Mouse (Mus musculus) ovary, postnatal 10 days (tissue): ENCODE data around the gene Ap3m1.

ENCODE experiments used
- DNase-seq: peaks from one replicate; pipeline ENCODE4 v3.0.0; 2022; ENCODE audit warnings: low spot score

The Ap3m1 gene

DNA sequence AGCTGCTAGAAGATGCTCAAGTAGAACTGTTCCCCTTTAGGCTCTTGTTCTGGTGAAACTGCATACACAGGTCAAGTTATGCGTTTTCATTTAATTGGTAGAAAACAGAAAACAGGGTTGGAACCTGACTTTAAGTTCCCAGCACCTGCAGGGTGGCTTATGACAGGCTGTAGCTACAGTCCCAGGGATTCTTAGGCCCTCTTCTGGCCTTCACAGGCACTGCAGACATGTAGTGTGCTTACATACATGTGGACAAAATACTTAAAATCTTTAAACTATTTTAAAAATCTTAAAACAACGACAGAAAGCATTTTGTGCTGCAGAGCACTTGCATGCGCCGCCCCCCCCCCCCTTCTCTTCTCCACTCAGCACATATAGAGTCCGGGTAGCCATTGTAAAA is 17.3 kb upstream of the Ap3m1 start:
- no peak for DNase-seq

DNA sequence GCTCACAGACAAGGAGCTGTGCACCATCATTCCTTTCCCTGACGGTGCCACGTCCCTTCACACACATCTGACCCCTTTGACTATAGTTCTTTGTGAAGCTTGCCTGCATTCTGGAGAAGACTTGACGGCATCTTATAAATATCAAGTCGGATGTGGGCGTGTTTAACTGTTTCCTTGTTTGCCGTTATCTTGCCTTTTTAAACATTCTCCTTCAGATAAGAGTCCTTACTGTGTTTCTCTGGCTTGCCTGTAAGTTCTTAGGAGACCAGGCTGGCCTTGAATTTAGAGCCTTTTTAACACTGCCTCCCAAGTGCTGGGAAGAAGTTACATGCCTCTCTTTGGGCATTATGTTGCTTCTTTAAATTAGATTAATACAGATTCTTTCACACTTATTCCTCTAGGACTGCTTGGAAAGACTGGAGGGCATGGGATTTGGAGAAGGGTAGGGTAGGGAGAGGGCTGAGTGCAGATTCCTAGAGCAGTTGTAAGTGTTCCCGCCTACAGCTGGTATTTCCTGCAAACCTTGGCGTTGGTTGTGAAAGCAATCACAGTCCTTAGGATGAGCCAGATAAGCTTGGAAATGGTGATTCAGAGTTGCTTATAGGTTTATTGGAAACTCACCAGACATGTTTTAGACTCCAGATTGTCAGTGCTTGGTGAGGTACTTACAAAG is 13.3 kb upstream of the Ap3m1 start:
- DNase-seq: no peak

DNA sequence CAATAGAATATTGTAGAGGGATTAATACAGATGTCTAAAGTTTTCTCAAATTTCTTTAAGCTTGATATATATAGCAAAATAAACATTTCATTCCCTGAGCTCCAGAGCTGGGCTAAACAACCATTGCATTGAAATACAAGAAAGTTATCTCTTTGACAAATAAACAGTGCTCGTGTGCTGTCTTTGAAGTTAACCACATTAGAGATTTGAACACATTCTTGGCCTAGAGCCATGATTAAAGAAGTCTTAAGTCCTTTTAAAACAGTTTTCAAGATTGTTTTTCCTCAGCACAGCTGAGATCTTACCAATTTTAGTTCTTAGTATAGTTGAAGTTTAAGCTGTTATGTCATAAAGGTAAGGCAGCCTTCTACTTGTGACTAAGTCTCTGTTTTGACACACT is 12.0 kb upstream of the Ap3m1 start:
- DNase-seq: no peak

DNA sequence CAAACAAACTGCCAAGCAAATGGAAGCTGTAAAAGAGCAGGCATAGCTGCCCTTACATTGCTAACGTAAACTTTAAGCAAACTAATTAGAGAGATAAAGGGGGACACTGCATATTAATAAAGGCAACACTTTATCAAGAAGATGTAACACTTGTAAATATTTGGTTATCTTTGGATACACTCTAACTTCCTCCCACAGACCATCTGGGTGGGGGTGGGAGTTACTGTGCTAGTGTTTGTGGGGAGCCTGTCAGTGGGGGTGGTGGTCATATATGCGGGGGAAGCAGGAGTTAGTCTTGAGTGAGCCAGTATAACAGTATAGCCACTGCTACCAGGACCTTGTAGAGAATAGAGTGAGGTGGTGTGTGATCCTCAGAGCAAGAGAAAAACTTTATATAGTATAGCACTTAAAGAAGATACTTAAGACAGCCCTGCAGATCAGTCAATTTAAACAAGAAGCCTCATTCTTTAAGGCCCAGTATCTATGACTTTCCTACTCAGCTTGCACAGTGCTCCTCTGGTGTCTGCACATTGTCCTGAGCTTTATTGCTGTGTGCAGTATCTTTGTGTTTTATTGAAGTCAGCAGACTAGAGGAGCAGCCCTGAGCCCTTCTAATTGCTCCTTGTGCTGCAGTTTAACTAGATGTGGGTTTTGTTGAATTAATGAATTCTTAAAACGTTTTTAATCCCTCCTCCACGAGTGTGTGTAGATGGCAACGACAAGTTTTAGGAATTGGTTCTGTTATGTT is 10.6 kb upstream of the Ap3m1 start:
- no peak for DNase-seq

DNA sequence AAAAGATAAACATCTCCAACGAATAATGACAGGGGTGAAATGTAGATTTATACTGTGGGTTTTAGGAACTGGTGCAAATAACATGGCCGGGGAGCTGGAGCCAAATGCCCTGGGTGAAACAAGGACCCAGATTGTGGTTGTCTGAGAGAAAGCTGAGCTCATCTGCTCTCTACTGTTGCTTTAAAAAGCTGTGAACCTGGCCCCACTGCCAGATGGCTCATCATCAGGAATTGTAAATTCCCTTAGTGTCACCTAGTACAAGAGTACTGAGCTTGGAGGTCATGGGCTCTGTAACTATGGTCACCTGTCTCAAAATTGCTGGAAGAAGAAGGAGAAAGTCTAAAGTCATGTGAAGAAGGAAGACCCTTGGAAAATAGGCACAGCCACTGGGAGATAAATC is 6.7 kb upstream of the Ap3m1 start:
- DNase-seq: no peak

DNA sequence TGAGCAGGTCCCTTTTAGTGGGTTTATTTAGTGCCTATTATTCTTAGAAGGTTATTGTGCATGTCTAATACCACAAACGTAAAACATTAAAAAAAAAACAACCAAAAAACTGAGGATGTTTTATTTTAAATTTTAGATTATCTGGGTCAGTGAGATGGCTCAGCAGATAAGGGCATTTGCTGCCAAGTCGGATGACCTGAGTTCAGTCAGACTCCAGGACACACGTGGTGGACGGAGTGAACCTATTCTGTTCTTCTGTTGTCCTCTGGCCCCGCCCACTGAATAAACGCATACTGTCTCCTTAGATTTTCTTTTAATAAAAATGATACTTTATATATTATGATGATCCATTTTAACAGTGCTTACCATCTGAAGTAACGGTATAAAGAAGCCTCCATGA is 1.3 kb upstream of the Ap3m1 start:
- no peak for DNase-seq

DNA sequence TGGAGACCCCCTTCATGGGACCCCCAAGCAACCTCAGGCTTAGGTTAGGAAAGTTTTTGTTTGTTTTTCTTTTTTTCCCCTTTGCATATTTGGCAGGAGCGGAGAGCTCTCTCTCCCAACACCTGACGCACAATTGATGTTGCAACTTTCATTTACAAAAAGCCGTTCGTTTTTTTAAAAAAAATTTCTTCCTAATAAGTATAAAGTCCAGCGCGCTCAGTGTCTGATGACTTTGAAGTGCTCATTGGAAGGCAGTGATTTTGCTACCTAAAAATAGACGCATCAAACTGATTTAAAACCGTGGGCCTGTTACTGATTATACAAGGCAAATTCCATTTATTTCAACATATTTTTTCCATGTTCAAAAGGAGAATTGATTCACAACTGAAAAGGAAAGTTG is 843 bp upstream of the Ap3m1 start:
- no peak for DNase-seq

DNA sequence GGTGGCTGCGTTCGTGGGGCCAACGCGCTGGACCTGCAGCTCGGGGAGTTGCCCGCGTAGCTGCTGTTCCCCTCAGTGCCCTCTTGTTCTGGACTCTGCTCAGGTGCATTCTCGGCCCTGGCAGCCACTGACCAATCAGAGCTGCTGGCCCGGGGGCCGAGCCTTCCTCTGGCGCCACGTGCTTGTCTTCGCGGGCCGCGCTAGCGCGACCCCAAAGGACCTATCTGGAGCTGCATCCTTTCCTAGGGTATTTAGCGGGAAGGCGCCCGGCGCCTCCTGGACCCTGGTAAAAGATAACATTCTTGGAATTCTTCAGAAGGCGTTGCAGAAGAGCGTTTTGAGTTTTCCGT is 448 bp upstream of the Ap3m1 start:
- peak; percentile 50 for DNase-seq

DNA sequence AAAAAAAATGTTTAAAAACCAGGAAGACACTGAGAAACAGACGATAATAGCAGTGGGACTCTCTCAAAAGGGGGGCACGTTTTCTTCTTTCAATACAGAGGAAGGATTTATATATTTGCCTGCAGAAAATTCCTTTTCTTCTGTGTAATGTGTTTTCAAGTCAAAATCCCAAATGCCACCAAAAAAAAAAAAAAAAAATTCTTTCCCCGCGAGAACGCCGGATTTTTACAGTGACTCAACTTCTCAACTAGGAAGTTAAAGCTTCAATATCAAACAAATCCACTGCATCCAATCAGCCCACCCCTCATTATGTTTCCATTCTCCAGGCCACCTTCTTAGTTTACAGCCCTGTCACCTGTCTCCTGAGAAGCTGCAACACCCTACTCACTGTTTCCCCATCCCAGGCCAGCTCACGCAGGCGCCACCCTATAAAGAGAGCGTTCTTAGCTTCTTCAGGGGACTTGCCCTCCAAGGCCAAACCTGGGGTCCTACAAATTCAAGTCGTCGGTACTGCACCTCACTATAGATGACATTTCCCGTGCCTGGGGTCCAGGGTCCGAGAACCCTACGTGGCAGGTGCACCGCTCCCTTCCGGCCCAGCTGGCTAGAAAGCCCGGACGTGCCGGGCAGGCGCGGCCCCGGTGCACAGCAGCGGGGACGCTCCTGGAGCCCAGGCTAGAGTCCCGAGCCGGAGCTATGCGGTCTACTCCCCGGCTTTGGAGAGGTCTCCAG is 762 bp downstream of the Ap3m1 start:
- no peak for DNase-seq

DNA sequence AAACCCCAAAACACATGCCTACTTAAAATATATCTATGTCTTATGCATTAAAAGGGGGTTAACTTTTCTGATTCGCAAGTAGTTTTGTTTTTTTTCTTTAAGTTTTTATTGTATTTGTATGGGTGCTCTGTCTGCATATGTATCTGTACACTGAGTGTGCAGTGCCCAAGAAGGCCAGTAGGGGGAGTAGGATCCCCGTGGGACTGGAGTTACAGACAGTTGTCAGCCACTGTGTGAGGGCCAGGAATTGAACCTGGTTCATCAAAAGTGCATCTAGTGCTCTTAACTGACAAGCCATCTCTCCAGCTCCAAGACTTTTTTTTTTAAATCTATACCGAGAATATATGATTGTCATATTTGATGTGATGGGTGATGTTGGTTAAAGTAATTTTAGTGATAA is 1.6 kb downstream of the Ap3m1 start:
- no peak for DNase-seq

DNA sequence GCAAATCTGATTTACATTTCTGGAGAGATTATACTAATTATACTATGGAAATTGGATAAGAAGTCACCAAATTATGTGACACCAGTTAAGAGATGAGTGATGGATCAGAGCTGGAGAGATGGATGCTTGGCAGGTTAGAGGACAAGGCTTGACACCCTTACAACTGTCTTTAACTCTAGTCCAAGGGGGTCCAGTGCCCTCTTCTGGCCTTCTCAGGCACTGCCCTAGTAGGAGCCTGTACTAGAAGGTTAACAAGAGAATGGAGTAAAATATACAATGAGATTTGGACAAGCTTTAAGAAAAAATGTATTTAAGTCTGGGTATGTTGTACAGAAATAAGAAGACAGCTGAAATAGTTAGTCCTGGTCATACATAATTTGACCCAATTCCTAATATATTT is 3.4 kb downstream of the Ap3m1 start:
- DNase-seq: no peak

DNA sequence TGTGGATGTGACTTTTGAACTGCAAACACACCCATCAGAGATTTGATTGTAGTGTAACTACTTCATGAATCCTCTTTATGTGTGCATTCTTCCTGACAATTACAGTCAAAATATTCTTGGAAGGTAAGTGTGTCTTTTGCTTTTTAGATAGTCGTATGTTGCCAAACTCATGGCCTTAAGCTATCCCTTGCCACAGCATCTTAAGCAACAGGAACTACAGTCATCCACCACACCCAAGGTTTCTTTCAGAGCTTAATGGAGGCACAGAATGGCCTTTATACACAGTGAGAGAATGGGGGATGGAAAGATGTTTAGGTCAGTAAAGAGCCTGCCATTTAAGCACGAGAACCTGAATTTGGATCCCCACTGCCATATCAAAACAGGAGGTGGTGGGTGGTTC is 4.5 kb downstream of the Ap3m1 start:
- DNase-seq: no peak

DNA sequence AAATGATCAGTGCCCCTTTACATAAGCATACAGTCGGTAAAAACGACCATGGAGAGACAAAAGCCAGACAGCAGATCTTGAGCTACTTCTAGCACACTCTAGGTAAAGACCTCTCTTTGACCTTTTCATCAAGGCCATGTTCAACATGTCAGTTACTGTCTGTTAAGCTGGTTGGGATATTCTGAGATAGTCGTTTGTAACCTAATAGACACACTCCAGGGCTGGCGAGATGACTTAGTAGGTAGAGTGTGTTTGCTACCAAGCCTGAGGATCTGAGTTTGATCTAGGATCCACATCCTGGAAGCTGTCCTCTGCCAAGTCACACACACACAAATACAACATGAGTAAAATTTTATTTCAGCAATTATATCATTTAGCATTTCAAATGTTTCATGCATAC is 12.7 kb downstream of the Ap3m1 start:
- DNase-seq: no peak

DNA sequence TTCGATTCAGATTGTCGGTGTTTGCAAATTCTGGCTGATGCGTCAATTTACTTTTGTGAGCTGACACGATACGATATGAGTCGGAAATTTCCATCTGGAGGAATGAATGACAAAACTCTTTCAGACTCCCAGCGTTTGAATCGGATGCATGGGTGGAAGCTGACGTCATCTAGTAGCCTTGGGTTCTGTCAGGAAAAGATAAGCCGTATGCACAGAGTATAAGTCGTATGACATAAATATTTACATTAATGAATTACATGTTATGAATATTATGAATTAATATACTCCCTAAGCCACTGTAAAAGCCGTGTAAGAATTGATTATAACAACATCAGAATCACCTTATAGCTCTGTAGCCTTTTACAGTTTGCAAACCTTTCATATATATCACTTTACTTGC is 13.2 kb downstream of the Ap3m1 start:
- DNase-seq: no peak

DNA sequence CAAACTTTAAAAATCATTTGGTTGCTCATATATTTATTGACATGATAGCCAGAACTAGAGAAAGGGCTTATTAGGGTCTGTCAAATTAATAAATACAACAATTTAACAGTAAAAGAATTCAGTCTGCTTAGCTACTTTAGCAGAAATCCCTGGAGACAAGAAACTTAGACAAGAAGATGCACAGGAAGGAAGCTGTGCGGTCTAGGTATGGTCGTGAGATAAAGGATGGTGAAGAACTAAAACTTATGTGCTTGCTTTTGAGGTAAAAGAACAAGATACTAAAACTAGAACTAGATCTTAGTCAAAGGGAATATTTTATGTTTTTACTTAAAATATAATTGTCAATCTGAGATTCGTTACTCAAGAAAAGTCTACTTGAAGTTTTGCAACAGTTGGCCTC is 17.5 kb downstream of the Ap3m1 start:
- no peak for DNase-seq

DNA sequence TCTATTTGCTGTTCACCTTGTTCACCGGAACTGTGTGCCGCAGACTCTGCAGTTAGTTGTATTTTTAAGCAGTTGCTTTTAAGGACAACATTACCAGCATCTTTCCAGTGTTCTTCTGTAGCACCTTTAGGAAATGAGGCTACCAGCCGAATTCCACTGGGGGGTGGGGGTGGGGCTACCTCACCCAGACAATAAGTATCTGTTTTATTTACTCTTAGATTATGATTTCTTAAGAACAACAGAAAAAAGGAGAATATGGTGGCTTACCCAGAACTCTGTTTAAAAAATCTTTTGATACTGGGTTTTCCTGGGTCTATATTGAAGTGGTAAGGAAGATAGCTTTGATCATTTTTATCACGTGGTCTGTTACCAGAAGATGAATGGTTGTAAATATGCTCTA is 18.0 kb downstream of the Ap3m1 start:
- DNase-seq: no peak

DNA sequence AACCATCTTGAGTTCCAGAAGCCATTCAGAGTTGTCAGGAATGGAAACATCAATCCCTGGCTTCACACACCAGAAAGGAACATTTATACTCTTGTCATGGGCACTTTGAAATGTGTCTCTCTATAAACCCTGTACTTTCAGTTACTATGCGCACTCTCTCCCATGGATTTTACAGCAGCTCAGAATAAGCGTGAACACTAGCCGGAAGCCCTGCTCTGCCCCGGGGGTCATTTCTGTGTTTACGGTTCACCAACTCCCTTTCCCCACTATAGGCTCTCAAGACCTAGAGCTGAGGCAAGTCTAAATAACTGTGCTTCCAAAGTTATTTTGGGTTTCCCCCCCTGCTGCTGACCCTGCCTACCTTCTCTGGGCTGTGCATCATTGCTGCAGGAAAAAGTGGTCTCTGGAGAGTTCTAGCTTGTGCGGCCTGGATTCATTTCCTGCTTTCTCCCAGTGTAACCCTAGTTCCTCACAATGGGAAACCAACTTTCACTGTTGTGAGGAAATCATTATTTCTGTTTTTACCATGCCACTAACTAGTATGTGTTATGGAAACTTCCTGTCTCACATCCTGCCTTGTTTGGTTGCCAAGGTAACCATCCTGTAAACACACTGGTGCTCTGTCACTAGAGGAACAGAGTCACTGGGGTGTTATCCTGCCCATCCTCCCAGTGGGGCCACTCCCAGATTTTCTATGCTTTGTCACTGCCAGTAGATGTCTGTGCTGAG is 20.4 kb downstream of the Ap3m1 start:
- no peak for DNase-seq

DNA sequence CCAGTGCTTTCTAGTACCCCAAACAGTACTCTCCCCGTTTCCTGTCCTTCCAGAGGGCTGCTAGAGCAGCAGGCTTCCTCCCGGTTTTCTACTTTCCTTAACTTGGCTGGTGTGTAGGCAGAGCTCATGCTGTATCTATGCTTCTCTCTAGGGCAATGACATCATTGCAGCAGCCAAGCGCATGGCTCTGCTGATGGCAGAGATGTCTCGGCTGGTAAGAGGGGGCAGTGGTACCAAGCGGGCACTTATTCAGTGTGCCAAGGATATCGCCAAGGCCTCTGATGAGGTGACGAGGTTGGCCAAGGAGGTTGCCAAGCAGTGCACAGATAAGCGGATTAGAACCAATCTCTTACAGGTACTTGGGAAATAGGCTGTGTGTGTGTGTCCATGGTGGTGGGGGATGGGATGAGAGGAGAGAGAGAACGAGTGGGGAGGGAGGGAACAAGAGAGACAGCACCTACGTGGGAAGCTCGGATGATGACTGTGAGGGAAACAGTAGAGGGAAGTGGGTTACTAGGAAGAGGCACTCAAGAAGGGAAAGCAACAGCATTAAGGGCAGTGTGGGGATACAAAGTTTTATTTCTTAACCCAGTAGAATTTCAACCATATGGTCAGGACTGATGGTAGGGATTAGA is 23.2 kb downstream of the Ap3m1 start:
- no peak for DNase-seq

DNA sequence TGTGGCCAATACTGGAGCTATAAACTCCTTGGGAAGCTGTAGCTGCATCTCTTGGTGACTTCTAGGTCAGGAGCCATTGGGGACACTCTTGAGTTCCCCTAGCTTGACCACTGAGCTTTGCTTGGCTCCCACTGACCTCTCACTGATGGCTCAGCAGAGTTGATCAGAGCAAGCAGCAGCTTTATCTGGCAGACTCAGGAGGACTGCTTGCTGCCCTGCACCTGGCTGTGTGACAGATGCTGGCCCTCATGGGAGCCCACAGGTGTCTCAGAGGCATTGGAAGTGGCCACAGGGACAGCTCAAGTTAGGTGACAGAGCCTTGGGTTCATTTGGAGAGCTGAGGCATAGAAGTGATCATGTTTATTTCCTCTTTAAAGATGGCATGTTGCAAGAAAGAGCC is 24.8 kb downstream of the Ap3m1 start:
- DNase-seq: no peak

DNA sequence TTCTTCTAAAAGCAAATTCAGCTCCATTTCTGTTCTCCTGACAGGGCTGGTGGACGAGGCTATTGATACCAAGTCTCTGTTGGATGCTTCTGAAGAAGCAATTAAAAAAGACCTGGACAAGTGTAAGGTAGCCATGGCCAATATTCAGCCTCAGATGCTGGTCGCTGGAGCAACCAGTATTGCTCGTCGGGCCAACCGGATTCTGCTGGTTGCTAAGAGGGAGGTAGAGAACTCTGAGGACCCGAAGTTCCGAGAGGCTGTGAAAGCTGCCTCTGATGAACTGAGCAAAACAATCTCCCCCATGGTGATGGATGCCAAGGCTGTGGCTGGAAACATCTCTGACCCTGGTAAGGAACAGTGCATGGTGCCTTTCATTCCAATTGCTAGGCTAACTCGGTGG is 31.9 kb downstream of the Ap3m1 start:
- no peak for DNase-seq

DNA sequence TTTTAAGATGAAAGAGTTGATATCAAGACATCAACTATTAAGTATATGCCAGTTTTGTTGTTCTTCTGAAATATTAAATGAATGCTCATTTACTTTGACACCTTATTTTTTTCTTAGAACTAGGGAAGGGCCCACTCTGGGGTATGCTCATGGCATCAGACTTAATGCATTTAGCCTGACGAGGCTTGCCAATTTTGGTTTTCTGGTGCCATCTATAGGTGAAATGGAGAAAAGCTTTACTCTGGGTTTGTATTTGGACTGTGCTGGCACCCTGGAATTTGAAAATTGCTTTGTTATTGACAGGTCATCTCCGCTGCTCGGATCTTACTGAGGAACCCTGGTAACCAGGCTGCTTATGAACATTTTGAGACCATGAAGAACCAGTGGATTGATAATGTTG is 33.3 kb downstream of the Ap3m1 start:
- no peak for DNase-seq

DNA sequence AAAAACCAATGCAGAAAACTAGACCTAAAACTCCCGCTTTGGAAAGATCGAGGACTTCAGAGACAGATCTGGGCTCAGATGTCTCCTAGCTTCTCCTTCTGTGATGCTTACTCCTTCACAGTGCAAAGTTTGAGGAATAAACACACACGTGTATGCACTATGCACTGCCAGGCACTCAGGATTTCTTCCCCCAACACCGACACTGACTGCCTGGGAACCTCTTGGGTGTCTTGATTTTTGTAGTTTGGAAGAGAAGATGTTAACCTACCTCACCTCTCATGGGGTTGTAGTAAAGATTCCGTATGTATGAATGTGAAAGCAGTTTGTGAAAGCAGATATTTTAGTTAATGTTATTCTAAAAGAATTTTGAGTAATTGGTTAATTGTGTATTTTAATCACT is 34.4 kb downstream of the Ap3m1 start:
- no peak for DNase-seq
